Mouse (Mus musculus) midbrain, embryonic 12.5 days (tissue): Measurements from ENCODE around the gene Cyp26b1. TPM values are rescaled to one million over a fixed set of nuclear protein-coding genes. Genes with fewer than 3 reads are reported as not detected.
"Not testable (repeated sequence)": the region's sequence is repeated elsewhere in the genome, so short reads cannot be mapped to it uniquely, and the experiment has no call there.

Experiments
- ATAC-seq: fragments of 200-750 bp; cut with Nextera tagmentation; 2 replicates; pipeline ENCODE4 v1.8.0; 2017; ENCODE audit warnings: low read depth, moderate TSS enrichment, moderate library complexity; ENCODE audit not compliant: low FRiP score
- H3K27ac ChIP-seq: fragments of 300-500 bp; sonication (generic); replicated peaks from 2 replicates; pipeline ENCODE4 v1.5.1; 2016; ENCODE audit warnings: mild to moderate bottlenecking
- H3K27me3 ChIP-seq: fragments of 300-500 bp; sonication (generic); 2 replicates; pipeline ENCODE4 v1.6.1; 2016; ENCODE audit warnings: mild to moderate bottlenecking
- H3K36me3 ChIP-seq: fragments of 300-500 bp; sonication (generic); 2 replicates; pipeline ENCODE4 v1.6.1; 2016
- H3K4me1 ChIP-seq: fragments of 300-500 bp; sonication (generic); 2 replicates; pipeline ENCODE4 v1.6.1; 2016
- H3K4me2 ChIP-seq: fragments of 300-500 bp; sonication (generic); replicated peaks from 2 replicates; pipeline ENCODE4 v1.6.1; 2016; ENCODE audit warnings: mild to moderate bottlenecking, moderate library complexity
- H3K4me3 ChIP-seq: fragments of 300-500 bp; sonication (generic); 2 replicates; pipeline ENCODE4 v1.5.1; 2016; ENCODE audit warnings: mild to moderate bottlenecking
- H3K9ac ChIP-seq: fragments of 300-500 bp; sonication (generic); replicated peaks from 2 replicates; pipeline ENCODE4 v1.6.1; 2016; ENCODE audit warnings: mild to moderate bottlenecking, moderate library complexity
- H3K9me3 ChIP-seq: fragments of 300-500 bp; sonication (generic); 2 replicates; pipeline ENCODE4 v1.6.1; 2016; ENCODE audit warnings: mild to moderate bottlenecking
- WGBS: fragments of 180-500 bp; shearing (Covaris S2); methylation state at CpG from one replicate; pipeline ENCODE4 v1.1.7; 2016; 5-methylcytosine and 5-hydroxymethylcytosine counted together
- polyA plus RNA-seq: library from polyadenylated mRNA; unstranded; fragments of >200 nt; fragmentation: Nextera tagmentation; extraction: Ambion mirVana; gene quantifications from 2 replicates; pipeline ENCODE4 v1.2.1, GENCODE M21; 2016

Cyp26b1 gene
- polyA plus RNA-seq, 1 experiment from 2014 or later = 14.1 TPM

DNA sequence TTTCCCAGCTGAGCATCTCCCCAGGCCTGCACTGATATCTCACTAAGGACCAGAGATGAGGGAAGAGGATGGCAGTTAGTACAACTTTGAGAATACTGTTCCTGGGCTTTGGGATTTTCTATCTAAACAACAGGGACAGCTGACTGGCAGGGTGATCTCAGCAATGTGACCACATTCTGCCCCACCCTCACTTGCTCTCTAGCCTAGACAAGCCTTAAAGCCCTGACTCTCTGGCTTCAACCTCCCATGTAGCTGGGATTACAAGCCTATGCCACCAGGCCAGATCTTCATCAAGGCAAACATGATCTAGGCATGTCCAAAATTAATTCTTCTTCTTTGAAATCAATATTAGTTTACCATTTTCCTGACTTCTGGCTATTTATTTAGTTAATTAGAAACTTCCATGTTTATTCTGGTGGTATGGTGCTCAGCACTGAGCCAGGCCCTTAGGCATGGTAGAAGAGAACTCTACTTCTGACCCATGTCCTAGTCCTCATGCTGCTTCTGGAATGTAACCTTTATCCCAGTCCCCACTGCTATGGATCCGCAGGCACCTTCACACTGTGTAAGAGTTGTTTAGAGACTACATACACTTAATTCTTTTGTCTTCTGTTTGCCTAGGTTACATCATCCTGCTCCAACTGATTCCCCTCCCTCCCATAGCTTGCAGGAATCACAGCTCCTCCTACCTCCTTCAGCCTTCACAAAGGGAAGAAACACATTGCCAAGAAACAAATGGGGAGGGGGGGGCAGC is 7.6 kb upstream of the Cyp26b1 start:
- H3K4me1 ChIP-seq = no peaks in the 10 kb centered on the region
- H3K27me3 ChIP-seq = no peaks in the 10 kb centered on the region
- H3K4me2 ChIP-seq = no peak overlapping the region
- no peak overlapping the region for H3K9ac ChIP-seq
- no peaks in the 10 kb centered on the region for H3K9me3 ChIP-seq
- WGBS = 51% methylated on average over 1 of the region's 1 CpGs
- no peak overlapping the region for H3K27ac ChIP-seq
- H3K4me3 ChIP-seq = no peak overlapping the region
- ATAC-seq = no peak
- no peaks in the 10 kb centered on the region for H3K36me3 ChIP-seq

DNA sequence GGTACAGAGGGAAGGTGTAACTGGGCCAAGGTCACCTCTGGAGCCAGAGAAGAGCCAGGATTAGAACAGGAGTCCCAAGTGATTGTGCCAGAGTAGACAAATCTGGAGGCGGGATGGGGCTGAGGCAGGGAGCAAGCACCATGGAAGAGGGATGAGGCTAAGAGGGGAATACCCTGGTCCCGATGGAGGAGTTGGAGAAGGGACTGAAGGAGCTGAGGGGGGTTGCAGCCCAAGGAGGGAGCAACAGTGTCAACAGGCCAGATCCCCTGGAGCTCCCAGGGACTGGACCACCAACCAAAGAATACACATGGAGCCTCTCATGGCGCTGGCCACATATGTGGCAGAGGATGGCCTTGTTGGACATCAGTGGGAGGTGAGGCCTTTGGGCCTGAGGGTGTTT is 5.6 kb upstream of the Cyp26b1 start:
- not testable (repeated sequence) for H3K9ac ChIP-seq, H3K4me1 ChIP-seq, H3K9me3 ChIP-seq, H3K27ac ChIP-seq, H3K27me3 ChIP-seq, H3K4me3 ChIP-seq, H3K36me3 ChIP-seq, H3K4me2 ChIP-seq, ATAC-seq
- WGBS = 90% methylated on average over 3 of the region's 3 CpGs

DNA sequence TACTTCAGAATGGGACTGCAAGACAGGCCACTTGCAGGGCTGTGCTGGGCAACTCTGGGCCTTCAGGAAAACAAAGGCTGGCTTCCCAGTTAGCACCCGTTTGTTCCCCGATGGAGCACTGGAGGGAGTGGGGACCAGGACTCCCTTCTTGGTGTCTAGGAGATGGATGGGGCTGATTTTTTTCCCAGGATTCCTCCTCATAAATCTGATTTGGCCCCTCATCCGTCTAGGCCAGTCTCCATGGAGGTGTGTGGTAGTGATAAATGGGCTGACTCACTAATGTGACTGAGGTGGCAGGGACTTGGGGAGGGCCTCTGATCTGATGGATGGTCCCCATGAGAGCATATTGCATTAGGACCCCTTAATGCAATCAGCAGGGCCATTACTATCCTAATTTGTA is 5.0 kb upstream of the Cyp26b1 start:
- Histone ChIP-seq H3K27me3 (peaks cover 5% of the 10 kb centered on the region), H3K36me3 (no peaks in the 10 kb centered on the region), H3K9ac (no peak overlapping the region), H3K9me3 (no peaks in the 10 kb centered on the region), H3K4me1 (peaks cover 16% of the 10 kb centered on the region), H3K4me2 (no peak overlapping the region), H3K4me3 (no peak overlapping the region), H3K27ac (no peak overlapping the region)
- WGBS = 80% methylated on average over 3 of the region's 3 CpGs
- no peak for ATAC-seq

DNA sequence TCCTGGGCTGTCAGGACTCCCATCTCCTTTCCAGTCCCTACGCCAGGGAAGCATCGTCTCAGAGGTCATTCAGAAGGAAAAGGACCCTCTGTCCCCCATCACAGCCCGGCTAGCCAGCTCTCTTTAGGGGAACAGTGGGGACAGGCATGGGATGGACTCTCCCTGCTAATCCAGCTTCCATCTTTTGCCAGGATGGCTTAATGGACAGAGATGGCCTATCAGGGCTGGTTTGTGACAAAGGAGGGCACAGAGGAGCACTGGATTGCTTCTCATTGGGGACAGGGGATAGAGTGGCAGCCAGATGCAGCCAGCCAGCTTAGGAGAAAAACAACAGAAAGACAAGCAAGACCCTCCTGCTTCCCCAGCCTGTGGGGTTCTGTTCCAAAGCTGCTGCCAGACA is 918 bp upstream of the Cyp26b1 start:
- H3K4me3 ChIP-seq = no peak overlapping the region
- 30% methylated on average over 3 of the region's 3 CpGs for WGBS
- peaks cover 40% of the 10 kb centered on the region for H3K27me3 ChIP-seq
- no peaks in the 10 kb centered on the region for H3K9me3 ChIP-seq
- H3K4me1 ChIP-seq = peaks cover 22% of the 10 kb centered on the region
- H3K9ac ChIP-seq = no peak overlapping the region
- ATAC-seq = peak; percentile 62
- H3K36me3 ChIP-seq = no peaks in the 10 kb centered on the region
- H3K4me2 ChIP-seq = peak overlapping the region; percentile 30
- peak overlapping the region; percentile 42; the same call in 1 of the 2 replicates for H3K27ac ChIP-seq

DNA sequence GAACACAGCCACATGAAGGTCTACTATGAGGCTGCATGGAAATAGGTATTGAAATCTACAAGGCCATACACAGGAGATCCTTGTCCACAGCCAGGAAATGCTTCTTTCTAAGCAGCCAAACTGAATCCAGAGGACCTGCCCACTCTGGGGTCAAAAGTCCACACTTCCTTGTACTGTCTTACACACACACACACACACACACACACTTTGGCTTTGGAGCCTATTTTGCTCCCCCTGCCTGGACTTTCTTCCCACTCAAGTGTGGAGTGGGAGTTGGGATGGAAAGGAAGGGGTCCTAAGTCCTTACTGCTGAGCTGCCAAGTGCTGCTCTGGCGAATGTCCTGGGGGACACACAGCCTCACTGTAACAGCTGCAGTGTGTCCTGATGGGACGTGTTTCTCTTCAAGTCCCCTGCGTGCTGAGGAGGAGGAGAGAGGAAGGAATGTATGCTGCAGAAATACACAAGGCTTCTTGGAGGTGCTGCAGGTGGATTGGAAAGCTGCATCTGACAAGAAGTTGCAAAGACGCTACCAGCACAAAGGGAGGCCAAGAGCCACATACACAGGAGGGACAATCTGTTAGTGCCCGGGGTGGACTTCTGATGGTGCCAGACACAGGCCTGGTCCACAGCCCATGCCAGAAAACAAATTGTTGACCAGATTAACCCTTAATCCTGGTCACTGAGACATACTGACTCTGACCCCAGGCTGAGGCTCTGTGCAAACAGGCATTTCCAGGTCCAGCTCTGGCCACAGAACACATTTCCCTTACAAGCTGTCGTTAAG is 2.6 kb downstream of the Cyp26b1 start:
- Histone ChIP-seq H3K27ac (no peak overlapping the region), H3K36me3 (no peaks in the 10 kb centered on the region), H3K27me3 (peaks cover 75% of the 10 kb centered on the region), H3K4me1 (peaks cover 56% of the 10 kb centered on the region), H3K4me3 (no peak overlapping the region), H3K9me3 (no peaks in the 10 kb centered on the region), H3K9ac (no peak overlapping the region), H3K4me2 (no peak overlapping the region)
- ATAC-seq = no peak
- WGBS = 61% methylated on average over 6 of the region's 6 CpGs

DNA sequence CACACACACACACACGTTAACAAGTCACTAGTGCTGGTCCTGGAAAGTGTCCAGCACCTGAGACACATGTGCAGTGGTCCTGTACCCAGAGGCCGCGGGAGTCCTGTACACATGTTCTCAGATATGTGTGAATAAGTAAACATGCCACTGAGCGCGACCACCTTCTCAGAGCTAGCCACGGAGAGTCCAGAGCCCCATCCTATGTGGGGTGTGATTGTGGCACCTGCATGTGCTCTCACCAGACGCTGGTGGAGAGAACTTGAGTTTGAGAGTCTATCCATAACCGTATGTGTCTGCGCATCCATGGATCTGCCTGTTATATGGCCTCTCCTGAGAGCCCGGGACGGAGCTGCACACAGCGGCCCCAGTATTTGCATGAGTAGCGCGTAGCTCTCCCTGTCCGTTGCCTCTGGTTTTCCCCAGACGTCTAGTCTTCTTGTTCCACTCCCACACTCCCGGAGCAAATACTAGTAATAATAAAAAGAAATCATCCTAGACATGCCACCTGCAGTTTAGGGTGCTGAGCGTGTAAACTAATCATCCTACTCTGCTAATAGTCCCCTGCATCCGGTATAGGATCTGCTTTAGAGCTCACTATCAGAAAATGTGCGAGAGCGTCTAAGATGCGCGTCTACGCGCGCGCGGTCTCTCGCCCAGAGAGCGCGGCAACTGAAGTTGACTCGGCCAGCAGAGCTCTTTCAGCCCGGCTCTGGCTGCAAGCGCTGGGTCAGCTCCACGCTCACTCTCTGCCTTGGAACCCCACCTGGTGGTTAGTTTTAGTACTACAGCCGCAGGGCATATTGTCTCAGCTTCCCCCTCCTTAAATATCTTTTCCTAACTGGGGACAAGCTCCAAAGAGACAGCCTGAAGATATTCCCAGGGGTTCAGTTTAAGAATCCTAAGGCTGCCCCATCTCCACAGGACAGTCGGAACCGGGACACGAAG is 3.7 kb downstream of the Cyp26b1 start:
- Histone ChIP-seq H3K9me3 (no peaks in the 10 kb centered on the region), H3K27ac (no peak overlapping the region), H3K4me3 (peak overlapping the region; percentile 49), H3K9ac (no peak overlapping the region), H3K36me3 (no peaks in the 10 kb centered on the region), H3K4me2 (peak overlapping the region; percentile 87), H3K4me1 (peaks cover 65% of the 10 kb centered on the region), H3K27me3 (peaks cover 86% of the 10 kb centered on the region)
- peak; percentile 48 for ATAC-seq
- WGBS = 2% methylated on average over 39 of the region's 39 CpGs

DNA sequence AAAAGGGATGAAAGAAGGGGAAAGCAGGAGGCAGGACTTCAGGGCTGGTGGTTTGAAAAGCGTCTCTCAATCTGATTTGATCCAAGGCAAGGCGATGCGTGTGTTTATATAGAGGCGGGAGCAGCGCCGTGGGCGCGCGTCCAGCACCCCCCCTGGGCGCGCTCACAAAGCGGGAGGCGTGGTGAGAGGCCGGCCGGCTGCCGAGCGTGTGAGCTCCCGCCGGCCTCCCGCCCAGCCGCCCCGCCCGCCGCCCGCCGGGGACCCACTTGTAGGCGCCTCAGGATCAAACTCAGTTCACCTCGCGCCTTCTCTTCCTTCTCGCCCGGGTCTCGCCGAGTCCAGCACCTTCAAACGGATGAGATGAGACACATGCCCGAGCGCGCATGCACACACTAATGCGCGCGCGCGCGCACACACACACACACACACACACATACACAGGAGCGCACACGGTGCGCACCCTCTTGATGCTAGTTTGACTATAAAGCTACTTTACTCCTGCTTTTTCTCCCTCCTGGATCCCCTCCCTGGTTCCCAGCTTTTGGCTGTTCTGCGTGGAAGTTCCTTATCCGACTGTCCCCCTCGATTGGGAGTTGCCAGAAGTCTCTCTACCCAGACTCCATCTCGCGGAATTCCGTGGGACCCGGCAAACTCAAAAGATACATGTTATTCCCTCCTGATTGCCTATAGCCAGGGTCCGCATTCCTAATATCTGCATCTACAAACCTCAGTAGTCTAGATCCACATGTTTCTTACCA is 4.6 kb downstream of the Cyp26b1 start:
- Histone ChIP-seq H3K4me3 (peak overlapping the region; percentile 49), H3K4me2 (peak overlapping the region; percentile 87), H3K4me1 (peaks cover 65% of the 10 kb centered on the region), H3K9me3 (no peaks in the 10 kb centered on the region), H3K27ac (no peak overlapping the region), H3K27me3 (peaks cover 95% of the 10 kb centered on the region), H3K9ac (peak overlapping the region; percentile 46; the same call in 1 of the 2 replicates), H3K36me3 (no peaks in the 10 kb centered on the region)
- WGBS = under 1% methylated on average over 50 of the region's 54 CpGs
- peak; percentile 31; the same call in 1 of the 2 replicates for ATAC-seq

DNA sequence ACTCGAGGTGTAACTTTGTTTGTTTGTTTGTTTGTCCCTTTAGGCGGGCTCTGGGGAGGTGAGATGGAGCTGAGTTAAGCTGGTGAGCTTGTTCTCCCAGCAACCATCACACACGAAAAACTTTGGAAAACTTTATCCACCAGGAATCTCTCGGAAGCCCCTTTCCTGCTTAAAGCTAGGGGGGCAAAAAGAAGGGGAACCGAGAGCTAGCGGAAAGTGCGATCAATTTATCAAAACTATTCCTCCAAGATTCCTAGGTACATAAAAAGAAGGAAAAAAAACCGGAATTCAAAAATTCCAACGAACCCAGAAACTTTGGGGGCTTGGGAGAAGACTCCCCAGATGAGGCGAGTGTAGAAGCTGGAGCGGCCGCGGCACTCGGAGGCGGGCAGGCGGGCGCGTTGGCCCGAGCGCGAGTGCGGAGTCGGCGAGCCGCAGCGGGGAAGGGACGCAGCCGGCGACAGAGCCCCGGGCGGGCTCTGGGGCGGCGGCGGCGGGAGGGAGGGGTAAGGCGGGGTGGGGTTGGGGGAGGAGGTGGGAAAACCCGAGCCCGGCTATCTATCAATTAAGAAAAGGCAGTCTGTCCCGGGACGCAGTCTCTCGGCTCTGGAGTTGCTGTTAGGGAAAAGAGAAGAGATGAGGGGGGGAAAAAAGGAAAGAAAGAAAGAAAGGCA is 5.3 kb downstream of the Cyp26b1 start:
- Histone ChIP-seq H3K4me3 (peak overlapping the region; percentile 49), H3K36me3 (no peaks in the 10 kb centered on the region), H3K4me2 (peak overlapping the region; percentile 87), H3K9ac (peak overlapping the region; percentile 46; the same call in 1 of the 2 replicates), H3K27ac (no peak overlapping the region), H3K27me3 (peaks cover 96% of the 10 kb centered on the region), H3K9me3 (no peaks in the 10 kb centered on the region), H3K4me1 (peaks cover 66% of the 10 kb centered on the region)
- ATAC-seq = 0 out of 2 replicates have a peak, but pooled peaks have one; percentile 30
- WGBS = under 1% methylated on average over 41 of the region's 41 CpGs

DNA sequence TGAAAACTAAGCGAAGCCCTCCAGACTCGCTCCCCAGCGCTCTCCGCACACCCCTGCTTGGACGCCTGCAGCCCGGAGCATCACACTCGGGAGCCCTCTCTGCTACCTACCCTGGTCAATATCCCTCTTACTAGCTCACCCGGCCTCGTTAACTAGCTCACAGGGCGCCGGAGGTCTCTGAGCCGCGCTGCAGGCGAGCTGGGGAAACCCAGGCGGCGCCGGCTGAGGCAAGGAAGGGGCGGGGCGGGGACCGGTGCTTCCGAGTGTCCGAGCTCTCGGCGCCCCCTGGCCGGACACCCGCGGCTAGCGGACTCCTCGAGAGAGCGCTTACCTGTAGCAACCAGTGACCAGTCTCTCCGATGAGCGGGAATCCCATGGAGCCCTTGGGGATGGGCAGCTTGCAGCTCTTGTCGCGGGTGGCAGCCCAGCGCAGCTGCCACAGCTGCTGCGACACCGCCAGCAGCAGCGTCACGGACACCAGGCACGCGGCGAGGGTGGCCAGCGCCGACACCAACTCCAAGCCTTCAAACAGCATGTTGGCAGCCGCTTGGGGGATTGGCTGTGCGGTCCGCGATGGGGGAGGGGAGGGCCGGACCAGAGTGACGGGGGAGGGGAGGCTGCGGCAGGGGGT is 6.1 kb downstream of the Cyp26b1 start:
- Histone ChIP-seq H3K4me2 (peak overlapping the region; percentile 87), H3K9me3 (no peaks in the 10 kb centered on the region), H3K9ac (peak overlapping the region; percentile 46), H3K4me3 (peak overlapping the region; percentile 49), H3K4me1 (peaks cover 74% of the 10 kb centered on the region), H3K27ac (no peak overlapping the region), H3K36me3 (no peaks in the 10 kb centered on the region), H3K27me3 (peaks cover 99% of the 10 kb centered on the region)
- under 1% methylated on average over 51 of the region's 51 CpGs for WGBS
- ATAC-seq = no peak

DNA sequence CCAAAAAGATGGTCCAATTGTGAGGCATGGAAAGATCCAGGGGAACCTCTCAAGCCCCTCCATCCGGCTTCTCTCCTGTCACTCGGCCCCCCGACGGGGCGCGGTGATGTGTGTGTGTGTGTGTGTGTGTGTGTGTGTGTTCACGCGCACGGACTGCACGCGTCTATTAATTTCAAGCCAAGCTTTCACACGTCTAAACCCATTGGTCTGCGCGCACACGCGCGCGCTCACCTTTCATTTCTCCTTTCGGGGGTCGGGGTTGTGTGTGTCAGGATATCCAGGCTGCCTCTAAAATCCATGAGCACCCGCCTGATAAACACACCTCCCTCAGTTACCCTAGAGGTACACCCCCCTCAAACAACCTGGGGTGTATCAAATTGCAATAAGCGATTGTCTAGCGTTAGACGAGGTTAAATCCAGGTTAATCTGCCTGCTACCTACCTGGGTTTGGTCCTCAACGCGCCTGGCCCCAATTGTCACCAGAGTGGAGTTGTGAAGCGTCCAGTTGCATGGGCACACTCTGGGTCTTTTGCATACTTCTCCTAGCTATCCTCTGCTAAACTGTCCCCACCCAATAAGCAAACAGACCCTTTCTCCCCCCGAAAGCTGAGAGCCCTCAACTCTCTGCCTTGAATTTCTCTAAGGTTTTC is 7.0 kb downstream of the Cyp26b1 start:
- H3K4me2 ChIP-seq = peak overlapping the region; percentile 87
- no peak overlapping the region for H3K27ac ChIP-seq
- WGBS = 2% methylated on average over 28 of the region's 28 CpGs
- H3K9ac ChIP-seq = peak overlapping the region; percentile 46
- H3K27me3 ChIP-seq = peaks cover 100% of the 10 kb centered on the region
- no peaks in the 10 kb centered on the region for H3K36me3 ChIP-seq
- peak overlapping the region; percentile 49 for H3K4me3 ChIP-seq
- peaks cover 74% of the 10 kb centered on the region for H3K4me1 ChIP-seq
- no peak for ATAC-seq
- H3K9me3 ChIP-seq = no peaks in the 10 kb centered on the region
